Mouse (Mus musculus): Measurements from ENCODE around the gene Ankub1. TPM values are rescaled to one million over a fixed set of nuclear protein-coding genes. Genes with fewer than 3 reads are reported as not detected.
A peak's percentile ranks its signal among the peaks of the same experiment; 100 is the strongest.

Gene Ankub1
- not detected in 2 replicates for total RNA-seq (2014; fragmentation: Nextera tagmentation)
- total RNA-seq (2017) = not detected in 2 replicates

DNA sequence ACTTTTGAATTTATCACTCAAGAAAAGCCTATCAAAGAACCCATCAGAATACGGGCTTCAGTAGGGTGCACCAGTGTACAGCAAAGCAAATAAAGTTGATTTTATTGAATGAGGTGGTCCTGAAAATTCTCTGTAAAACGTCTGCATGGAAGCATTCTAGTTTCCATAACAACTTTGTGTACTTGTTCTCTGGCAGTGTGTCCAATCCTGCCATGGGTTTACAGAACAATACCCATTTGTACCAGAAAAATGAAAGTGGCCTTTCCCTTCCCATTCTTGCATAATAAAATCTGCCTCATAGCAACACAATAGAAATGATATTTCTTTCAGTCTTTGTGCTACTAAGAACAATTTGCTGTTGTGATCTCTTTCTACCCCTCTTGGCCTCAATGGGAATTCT, at the start of gene Ankub1:
Gene Ankub1 (minus strand): TSS at position 81 of the 400 bp plus-strand sequence.
- ATAC-seq (replicated peaks; ENCODE audit: low FRiP score, low TSS enrichment, poor library complexity, severe bottlenecking) = no peak

- no peak for ATAC-seq (replicated peaks; ENCODE audit: low FRiP score, low TSS enrichment, poor library complexity, severe bottlenecking)
Measured at GRCm38 (mm10) chr3:57739830-57740229, 47.2 kb upstream of the Ankub1 start.

- ATAC-seq (replicated peaks; ENCODE audit: low FRiP score, low TSS enrichment, poor library complexity, severe bottlenecking) = peak; percentile 59
Measured at GRCm38 (mm10) chr3:57736419-57737095, 44.0 kb upstream of the Ankub1 start.

DNA sequence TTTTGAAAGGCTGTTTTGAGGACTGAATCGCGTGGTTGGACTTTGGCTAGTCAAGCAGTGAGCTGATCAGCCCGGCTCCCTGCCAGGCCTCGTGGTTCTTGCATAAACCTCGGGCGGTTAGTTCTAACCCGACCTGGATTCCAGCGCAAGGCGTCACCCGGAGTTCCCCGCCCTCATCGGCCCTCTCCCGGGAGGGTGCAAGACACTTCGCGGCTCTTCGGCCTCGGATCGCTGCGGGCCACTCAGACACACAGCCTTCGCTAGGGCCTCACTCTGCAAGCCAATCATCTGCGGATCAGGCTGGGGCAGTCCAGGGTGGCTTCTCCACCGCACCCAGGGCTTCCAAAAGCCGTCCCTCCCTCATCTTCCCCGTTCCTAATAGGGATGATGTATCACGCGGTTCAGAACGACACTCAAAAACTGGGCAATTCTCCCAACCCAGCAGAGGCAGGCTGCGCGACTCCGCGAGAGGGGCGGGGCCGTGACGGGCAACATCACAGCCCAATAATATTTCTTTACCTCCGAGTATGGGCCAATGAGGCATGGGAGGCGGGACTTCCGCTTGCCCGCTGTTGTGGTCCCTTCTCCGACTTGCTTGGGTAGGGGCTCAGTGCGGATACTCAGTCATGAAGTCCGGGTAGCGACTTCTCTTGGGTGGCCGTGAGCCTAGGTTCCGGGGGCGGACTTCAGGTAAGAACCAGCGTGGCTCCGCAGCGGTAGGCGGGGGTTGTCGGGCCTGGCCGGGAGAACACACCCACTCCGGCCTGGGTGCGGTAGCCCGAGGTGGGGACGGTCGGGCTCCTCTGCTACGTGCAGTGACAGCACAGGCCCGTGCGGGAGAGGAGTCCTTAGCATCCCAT, 43.1 kb upstream of the Ankub1 start, which contains the start of gene Rnf13:
Gene Rnf13 (plus strand): TSS at position 552 of the 860 bp plus-strand sequence.
- ATAC-seq (replicated peaks; ENCODE audit: low FRiP score, low TSS enrichment, poor library complexity, severe bottlenecking) = peak; percentile 98

DNA sequence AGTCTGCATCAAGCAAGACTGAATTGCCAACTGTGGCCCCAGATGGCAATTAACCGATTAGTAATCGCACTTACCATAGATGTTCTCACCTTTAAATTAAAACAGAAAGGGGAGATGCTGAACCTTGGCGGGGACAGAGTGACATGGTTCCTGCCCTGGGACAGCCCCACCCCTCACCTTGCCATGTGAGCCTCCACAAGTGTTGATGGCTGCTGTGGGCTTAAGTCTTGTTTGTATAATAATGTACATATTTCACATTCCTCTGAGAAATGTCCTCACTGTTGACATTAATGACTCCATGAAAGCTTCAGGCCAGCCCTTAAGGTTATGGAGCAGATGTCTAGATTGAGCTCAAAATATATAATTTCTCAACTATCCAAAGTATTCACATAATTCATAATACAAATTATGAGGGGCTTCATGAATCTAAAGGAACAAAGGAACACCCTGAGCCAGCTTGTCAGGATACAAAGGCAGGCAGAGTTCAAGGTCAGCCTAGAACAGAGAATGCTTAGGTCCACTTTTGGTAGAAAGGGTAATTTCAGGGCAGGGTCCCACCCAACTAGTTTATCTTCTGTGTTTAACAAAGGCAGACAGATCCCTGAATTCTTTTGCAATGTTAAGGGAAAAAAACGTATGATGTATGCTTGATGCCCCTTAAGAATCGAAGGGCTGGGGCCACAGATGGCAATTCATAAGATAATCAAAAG, 39.8 kb upstream of the Ankub1 start:
- ATAC-seq (replicated peaks; ENCODE audit: low FRiP score, low TSS enrichment, poor library complexity, severe bottlenecking) = no peak

- no peak for ATAC-seq (replicated peaks; ENCODE audit: low FRiP score, low TSS enrichment, poor library complexity, severe bottlenecking)
Measured at GRCm38 (mm10) chr3:57714151-57714550, 21.6 kb upstream of the Ankub1 start.

- no peak for ATAC-seq (replicated peaks; ENCODE audit: low FRiP score, low TSS enrichment, poor library complexity, severe bottlenecking)
Measured at GRCm38 (mm10) chr3:57696779-57697178, 4.2 kb upstream of the Ankub1 start.

DNA sequence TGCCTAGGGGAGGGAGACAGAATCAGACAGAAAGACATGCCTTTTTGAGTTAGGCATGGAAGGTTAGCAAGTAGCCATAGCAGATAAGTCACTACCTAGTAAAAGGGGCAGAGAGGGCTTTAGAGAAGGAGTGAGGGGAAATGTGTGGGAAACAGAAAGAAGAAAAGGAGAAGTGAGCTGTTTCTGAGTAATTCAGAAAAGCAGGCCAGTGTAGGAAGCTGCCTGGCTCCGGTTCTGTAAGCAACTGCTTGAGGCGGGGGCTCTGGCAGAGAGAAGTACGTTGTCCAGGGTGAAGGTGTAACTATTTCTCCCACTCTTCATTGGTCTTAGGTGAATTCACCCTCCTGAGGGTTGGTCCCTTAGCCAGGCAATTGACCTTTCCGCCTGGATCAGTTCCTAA, 3.6 kb upstream of the Ankub1 start:
- no peak for ATAC-seq (replicated peaks; ENCODE audit: low FRiP score, low TSS enrichment, poor library complexity, severe bottlenecking)

GRCm38 (mm10) chr3:57691772-57692171, 827 bp downstream of the Ankub1 start:
- ATAC-seq (replicated peaks; ENCODE audit: low FRiP score, low TSS enrichment, poor library complexity, severe bottlenecking) = no peak

GRCm38 (mm10) chr3:57677786-57678185, 14.8 kb downstream of the Ankub1 start:
- no peak for ATAC-seq (replicated peaks; ENCODE audit: low FRiP score, low TSS enrichment, poor library complexity, severe bottlenecking)

GRCm38 (mm10) chr3:57674075-57674474, 18.5 kb downstream of the Ankub1 start:
- no peak for ATAC-seq (replicated peaks; ENCODE audit: low FRiP score, low TSS enrichment, poor library complexity, severe bottlenecking)

DNA sequence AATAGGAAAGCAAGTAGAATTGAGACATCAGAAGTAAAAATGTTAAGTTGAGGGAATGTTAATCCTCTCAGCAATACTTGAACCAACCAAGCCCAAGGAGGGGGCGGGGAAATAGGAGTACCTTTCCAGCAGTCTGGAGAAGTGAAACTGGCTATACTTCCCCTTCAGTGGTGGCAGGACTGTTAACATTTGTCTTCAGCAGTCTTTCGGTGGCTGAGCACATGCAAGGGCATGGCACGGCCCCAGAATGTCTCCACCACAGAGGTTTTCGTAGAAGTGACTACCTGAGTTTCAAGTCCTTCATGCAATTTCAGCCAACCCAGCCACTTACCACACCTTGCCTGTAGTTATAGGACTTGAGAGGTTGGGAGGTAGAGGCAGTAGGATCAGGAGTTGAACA, 19.0 kb downstream of the Ankub1 start:
- no peak for ATAC-seq (replicated peaks; ENCODE audit: low FRiP score, low TSS enrichment, poor library complexity, severe bottlenecking)

DNA sequence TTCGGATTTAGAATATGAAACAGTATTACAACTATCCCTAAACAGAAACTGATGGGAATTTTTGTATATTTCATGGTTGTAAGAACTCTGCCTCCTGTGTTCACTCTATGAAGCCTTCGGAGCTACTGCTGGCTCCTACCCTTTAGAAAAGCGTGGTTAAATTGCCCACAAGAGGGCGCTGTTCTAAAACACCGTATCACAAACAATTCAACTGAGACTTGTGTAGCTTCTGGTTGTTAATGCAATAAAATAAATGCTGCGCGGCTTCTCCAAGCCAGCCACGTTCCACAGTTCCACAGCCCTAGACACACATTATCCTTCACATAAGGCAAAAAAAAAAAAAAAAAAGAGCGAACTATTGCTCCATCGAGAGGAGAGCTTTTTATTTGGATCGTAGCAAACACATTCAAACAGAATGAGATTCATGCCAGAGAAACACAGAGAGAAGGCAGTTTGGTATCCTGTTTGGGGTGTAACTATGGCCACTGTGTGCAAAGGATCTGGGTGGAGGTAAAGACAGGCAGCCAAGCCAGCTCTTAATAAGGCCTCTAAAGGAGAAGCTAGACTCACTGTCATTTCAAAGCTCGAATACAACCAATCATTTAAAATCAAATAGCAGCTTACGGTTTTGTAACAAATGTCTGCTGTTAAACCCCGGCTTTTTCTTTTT, 25.4 kb downstream of the Ankub1 start:
- peak; percentile 83 for ATAC-seq (replicated peaks; ENCODE audit: low FRiP score, low TSS enrichment, poor library complexity, severe bottlenecking)

DNA sequence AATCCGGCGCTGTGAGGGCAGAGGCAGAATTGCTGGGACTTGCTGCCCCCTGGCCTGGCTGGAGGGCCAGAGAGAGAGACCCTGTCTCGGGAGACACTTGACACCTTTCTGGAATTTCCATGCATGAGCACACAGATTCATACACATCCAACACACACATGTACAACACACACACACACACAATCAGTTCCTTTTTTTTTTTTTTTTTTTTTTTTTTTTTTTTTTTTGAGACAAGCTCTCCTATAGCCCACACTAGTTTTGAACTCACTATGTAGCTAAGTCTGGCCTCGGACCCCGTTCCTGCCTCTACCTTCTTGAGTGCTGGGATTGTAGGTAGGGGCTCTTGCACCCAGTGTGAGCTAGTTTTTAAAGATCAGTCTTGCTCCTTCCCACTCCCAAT, 26.7 kb downstream of the Ankub1 start:
- no peak for ATAC-seq (replicated peaks; ENCODE audit: low FRiP score, low TSS enrichment, poor library complexity, severe bottlenecking)

DNA sequence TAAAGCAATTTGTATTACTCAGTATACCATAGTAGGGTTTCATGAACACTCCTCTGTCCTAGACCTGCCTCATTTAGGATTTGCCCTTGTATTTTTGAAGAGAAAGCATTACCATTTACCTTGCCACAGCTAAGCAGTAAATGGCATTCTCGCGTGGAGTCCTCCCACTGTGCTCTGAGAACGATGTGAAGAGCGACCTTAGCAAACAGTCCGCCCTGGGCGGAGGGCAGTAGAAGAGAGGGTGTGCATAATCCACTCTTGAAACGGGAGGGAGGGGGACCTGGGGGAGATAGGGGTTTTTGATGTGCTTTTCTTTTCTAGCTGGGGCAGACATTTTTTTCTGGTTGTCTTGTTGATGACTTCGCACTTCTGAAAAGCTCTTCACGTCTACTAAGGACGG, 27.9 kb downstream of the Ankub1 start:
- no peak for ATAC-seq (replicated peaks; ENCODE audit: low FRiP score, low TSS enrichment, poor library complexity, severe bottlenecking)

DNA sequence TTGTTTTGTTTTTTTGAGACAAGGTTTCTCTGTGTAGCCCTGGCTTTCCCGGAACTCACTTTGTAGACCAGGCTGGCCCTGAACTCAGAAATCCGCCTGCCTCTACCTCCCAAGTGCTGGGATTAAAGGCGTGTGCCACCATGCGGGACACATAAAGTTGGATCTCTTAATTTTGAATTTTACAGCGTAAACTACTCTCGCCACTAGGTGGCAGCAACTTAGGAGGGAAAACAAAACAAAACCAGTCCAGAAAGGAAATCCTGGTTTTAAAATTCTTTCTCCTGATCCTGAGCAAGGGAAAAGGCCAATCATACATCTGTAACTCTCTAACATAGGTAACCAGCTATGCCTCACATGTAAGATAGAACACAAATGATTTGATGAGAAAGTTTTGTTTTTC, 28.9 kb downstream of the Ankub1 start:
- ATAC-seq (replicated peaks; ENCODE audit: low FRiP score, low TSS enrichment, poor library complexity, severe bottlenecking) = peak; percentile 57; the same call in 1 of the 2 replicates

- no peak for ATAC-seq (replicated peaks; ENCODE audit: low FRiP score, low TSS enrichment, poor library complexity, severe bottlenecking)
Measured at GRCm38 (mm10) chr3:57658608-57659007, 34.0 kb downstream of the Ankub1 start.

- ATAC-seq (replicated peaks; ENCODE audit: low FRiP score, low TSS enrichment, poor library complexity, severe bottlenecking) = no peak
Measured at GRCm38 (mm10) chr3:57653646-57654045, 39.0 kb downstream of the Ankub1 start.

- no peak for ATAC-seq (replicated peaks; ENCODE audit: low FRiP score, low TSS enrichment, poor library complexity, severe bottlenecking)
Measured at GRCm38 (mm10) chr3:57652485-57652884, 40.1 kb downstream of the Ankub1 start.

Measured in megakaryocyte-erythroid progenitor cell, adult 5-6 weeks (primary cell).